Mouse (Mus musculus): Measurements from ENCODE around the gene Gm20388. TPM values are rescaled to one million over a fixed set of nuclear protein-coding genes. Genes with fewer than 3 reads are reported as not detected.

Gm20388 gene
- polyA plus RNA-seq, 1 experiment from 2014 or later: 7.4 TPM

DNA sequence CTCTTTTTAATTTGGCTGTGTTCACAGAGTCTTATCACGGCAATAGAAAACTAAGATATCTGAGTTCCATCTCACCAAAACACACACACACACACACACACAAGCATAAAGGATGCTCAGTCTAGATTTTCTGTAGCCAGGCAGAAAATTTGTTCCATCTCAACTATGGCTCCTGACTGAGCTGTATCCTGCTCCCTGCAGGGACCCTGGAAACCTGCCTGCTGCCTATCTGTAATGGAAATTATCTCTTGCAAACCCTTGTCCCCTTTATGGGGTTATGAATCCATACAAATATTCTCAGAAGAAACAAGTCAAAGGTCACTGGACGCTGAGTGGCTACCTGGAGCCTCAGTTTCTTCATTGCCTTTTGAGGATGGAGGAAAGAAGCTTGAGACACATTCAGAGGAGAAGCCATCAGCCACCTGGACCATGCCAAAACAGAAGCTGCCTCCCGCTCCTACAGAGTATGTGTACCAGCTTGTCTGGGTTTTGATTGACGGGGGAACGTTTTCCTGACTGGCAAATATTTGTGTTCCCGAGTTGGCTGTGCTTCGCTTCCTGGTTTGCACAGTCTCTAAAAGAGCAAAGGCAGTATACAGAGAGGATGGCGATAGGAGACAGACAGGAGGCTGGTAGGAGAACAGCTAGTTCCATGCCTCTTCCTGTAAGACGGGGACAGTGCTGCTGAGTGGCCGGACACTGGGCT is 681.1 kb downstream of the Gm20388 start:
- H3K9ac ChIP-seq (ENCODE audit: low read length): no peak overlapping the region
- WGBS: 45% methylated on average over 10 of the region's 10 CpGs
- no peaks in the 10 kb centered on the region for H3K9me3 ChIP-seq (replicated peaks; ENCODE audit: control insufficient read depth, low read length)
- H3K4me1 ChIP-seq (ENCODE audit: control insufficient read depth, insufficient read depth, low read length): peaks cover 11% of the 10 kb centered on the region
- no peak overlapping the region for H3K4me3 ChIP-seq (replicated peaks; ENCODE audit: low read length)
- peak overlapping the region; percentile 15; the same call in 1 of the 2 replicates for H3K27ac ChIP-seq (ENCODE audit: low read length)
- no peaks in the 10 kb centered on the region for H3K27me3 ChIP-seq (ENCODE audit: control insufficient read depth, insufficient read depth, low read length)
- ATAC-seq (ENCODE audit: insufficient read depth, low FRiP score): no peak
- no peak overlapping the region for H3K4me2 ChIP-seq (ENCODE audit: low read depth, low read length)
- H3K36me3 ChIP-seq (ENCODE audit: control insufficient read depth, insufficient read depth, low read length): no peaks in the 10 kb centered on the region

DNA sequence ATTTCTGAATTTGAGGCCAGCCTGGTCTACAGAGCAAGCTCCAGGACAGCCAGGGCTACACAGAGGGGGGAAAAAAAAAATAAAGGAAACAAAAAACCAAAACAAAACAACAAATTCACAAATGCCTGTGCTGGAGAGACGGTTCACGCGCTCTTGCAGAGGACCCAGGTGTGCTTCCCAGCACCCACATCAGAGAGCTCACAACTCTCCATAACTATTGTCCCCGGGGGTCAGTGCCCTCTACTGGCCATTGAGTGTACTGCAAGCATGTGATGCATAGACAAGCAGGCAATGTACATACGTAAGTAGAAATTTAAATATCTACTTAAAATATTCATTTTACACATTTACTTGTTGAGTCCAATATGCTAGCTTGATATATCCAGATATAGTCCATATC is 683.9 kb downstream of the Gm20388 start:
- no peak for ATAC-seq (ENCODE audit: insufficient read depth, low FRiP score)
- no peaks in the 10 kb centered on the region for H3K9me3 ChIP-seq (replicated peaks; ENCODE audit: control insufficient read depth, low read length)

GRCm38 (mm10) chr8:120595963-120596362 is 685.3 kb downstream of the Gm20388 start:
- Histone ChIP-seq H3K9me3 (replicated peaks; ENCODE audit: control insufficient read depth, low read length) (no peaks in the 10 kb centered on the region), H3K27me3 (ENCODE audit: control insufficient read depth, insufficient read depth, low read length) (no peaks in the 10 kb centered on the region), H3K4me2 (ENCODE audit: low read depth, low read length) (no peak overlapping the region), H3K9ac (ENCODE audit: low read length) (no peak overlapping the region), H3K4me3 (replicated peaks; ENCODE audit: low read length) (no peak overlapping the region), H3K27ac (ENCODE audit: low read length) (no peak overlapping the region), H3K36me3 (ENCODE audit: control insufficient read depth, insufficient read depth, low read length) (no peaks in the 10 kb centered on the region), H3K4me1 (ENCODE audit: control insufficient read depth, insufficient read depth, low read length) (peaks cover 9% of the 10 kb centered on the region)
- WGBS: 16% methylated on average over 5 of the region's 5 CpGs
- ATAC-seq (ENCODE audit: insufficient read depth, low FRiP score): peak; percentile 35; the same call in 1 of the 2 replicates

More for the DNA sequence above, 683.9 kb downstream of the Gm20388 start:
- Histone ChIP-seq H3K4me1 (ENCODE audit: control insufficient read depth, insufficient read depth, low read length) (peaks cover 15% of the 10 kb centered on the region), H3K27ac (ENCODE audit: low read length) (no peak overlapping the region), H3K27me3 (ENCODE audit: control insufficient read depth, insufficient read depth, low read length) (no peaks in the 10 kb centered on the region), H3K36me3 (ENCODE audit: control insufficient read depth, insufficient read depth, low read length) (no peaks in the 10 kb centered on the region), H3K4me2 (ENCODE audit: low read depth, low read length) (no peak overlapping the region), H3K4me3 (replicated peaks; ENCODE audit: low read length) (no peak overlapping the region), H3K9ac (ENCODE audit: low read length) (no peak overlapping the region)
- 92% methylated on average over 5 of the region's 5 CpGs for WGBS

GRCm38 (mm10) chr8:120598579-120598978 is 687.9 kb downstream of the Gm20388 start:
- 16% methylated on average over 24 of the region's 24 CpGs for WGBS
- peak overlapping the region; percentile 22 for H3K4me3 ChIP-seq (replicated peaks; ENCODE audit: low read length)
- no peaks in the 10 kb centered on the region for H3K27me3 ChIP-seq (ENCODE audit: control insufficient read depth, insufficient read depth, low read length)
- peak overlapping the region; percentile 27; the same call in 1 of the 2 replicates for H3K27ac ChIP-seq (ENCODE audit: low read length)
- H3K4me1 ChIP-seq (ENCODE audit: control insufficient read depth, insufficient read depth, low read length): peaks cover 15% of the 10 kb centered on the region
- H3K36me3 ChIP-seq (ENCODE audit: control insufficient read depth, insufficient read depth, low read length): no peaks in the 10 kb centered on the region
- peak overlapping the region; percentile 42; the same call in 1 of the 2 replicates for H3K9ac ChIP-seq (ENCODE audit: low read length)
- no peaks in the 10 kb centered on the region for H3K9me3 ChIP-seq (replicated peaks; ENCODE audit: control insufficient read depth, low read length)
- peak overlapping the region; percentile 49 for H3K4me2 ChIP-seq (ENCODE audit: low read depth, low read length)
- peak; percentile 51 for ATAC-seq (ENCODE audit: insufficient read depth, low FRiP score)

DNA sequence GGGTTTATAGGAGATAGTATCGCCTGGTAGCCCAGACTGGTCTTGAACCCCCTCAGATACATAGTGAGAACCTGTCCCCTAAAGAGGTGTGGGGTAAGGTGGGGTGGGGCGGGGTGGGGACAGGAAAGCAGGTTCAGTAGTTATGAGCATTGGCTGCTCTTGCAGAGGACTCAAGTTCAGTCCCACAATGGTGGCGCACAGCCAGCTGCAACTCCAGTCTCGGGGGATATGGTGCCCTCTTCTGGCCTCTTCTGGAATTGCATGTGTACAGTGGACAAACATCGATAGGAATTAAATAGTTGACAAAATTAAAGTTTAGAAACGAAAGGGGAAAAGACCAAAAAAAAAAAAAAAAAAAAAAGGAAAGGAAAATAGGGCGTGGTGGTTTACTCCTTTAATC is 688.9 kb downstream of the Gm20388 start:
- no peak for ATAC-seq (ENCODE audit: insufficient read depth, low FRiP score)
- H3K27ac ChIP-seq (ENCODE audit: low read length): no peak overlapping the region
- 56% methylated on average over 7 of the region's 7 CpGs for WGBS
- H3K4me3 ChIP-seq (replicated peaks; ENCODE audit: low read length): no peak overlapping the region
- H3K4me2 ChIP-seq (ENCODE audit: low read depth, low read length): no peak overlapping the region
- H3K36me3 ChIP-seq (ENCODE audit: control insufficient read depth, insufficient read depth, low read length): no peaks in the 10 kb centered on the region
- no peaks in the 10 kb centered on the region for H3K9me3 ChIP-seq (replicated peaks; ENCODE audit: control insufficient read depth, low read length)
- peaks cover 15% of the 10 kb centered on the region for H3K4me1 ChIP-seq (ENCODE audit: control insufficient read depth, insufficient read depth, low read length)
- no peak overlapping the region for H3K9ac ChIP-seq (ENCODE audit: low read length)
- H3K27me3 ChIP-seq (ENCODE audit: control insufficient read depth, insufficient read depth, low read length): no peaks in the 10 kb centered on the region

DNA sequence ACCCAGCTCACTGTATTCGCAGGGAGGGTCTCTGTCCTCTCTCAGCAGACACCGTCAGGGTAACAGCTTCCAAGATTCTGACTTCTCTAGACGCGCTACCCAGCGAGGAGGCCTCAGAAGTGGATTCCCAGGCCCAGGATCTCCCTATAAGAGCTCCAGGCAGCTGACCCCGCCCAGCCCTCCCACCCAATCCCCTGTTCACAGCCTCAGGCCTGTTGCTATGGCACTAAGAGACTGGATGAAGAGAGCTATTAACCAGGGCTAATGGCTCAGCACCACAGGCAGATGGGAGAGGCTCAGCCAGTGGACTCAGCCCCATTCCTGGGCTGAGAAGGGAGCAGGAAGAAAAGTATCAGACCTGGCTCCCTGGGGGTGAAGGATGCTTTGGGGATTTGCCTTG is 692.0 kb downstream of the Gm20388 start:
- ATAC-seq (ENCODE audit: insufficient read depth, low FRiP score): peak; percentile 22; the same call in 1 of the 2 replicates
- Histone ChIP-seq H3K27ac (ENCODE audit: low read length) (no peak overlapping the region), H3K4me2 (ENCODE audit: low read depth, low read length) (no peak overlapping the region), H3K4me1 (ENCODE audit: control insufficient read depth, insufficient read depth, low read length) (peaks cover 15% of the 10 kb centered on the region), H3K36me3 (ENCODE audit: control insufficient read depth, insufficient read depth, low read length) (no peaks in the 10 kb centered on the region), H3K9me3 (replicated peaks; ENCODE audit: control insufficient read depth, low read length) (no peaks in the 10 kb centered on the region), H3K9ac (ENCODE audit: low read length) (no peak overlapping the region), H3K27me3 (ENCODE audit: control insufficient read depth, insufficient read depth, low read length) (no peaks in the 10 kb centered on the region), H3K4me3 (replicated peaks; ENCODE audit: low read length) (no peak overlapping the region)
- WGBS: 36% methylated on average over 6 of the region's 6 CpGs

DNA sequence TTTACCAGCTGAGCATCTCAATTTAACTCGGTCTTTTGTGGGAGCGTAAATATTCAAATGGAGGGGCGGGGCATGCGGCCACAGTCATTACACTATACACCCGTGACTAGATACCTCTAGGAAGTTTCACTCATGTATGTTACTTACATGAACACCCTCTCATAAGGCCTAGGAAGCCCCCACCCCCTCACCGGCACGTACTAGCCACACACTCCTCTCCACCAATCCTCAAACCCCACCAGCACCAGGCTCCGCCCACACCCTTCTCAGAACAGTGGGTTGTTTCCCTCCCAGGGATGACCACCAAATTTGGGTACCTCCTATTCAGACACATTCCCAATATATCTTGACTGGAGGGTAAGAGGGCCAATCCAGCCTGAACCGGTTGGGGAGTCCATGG is 696.8 kb downstream of the Gm20388 start:
- Histone ChIP-seq H3K4me1 (ENCODE audit: control insufficient read depth, insufficient read depth, low read length) (peaks cover 5% of the 10 kb centered on the region), H3K36me3 (ENCODE audit: control insufficient read depth, insufficient read depth, low read length) (no peaks in the 10 kb centered on the region), H3K9me3 (replicated peaks; ENCODE audit: control insufficient read depth, low read length) (no peaks in the 10 kb centered on the region), H3K4me2 (ENCODE audit: low read depth, low read length) (no peak overlapping the region), H3K27ac (ENCODE audit: low read length) (no peak overlapping the region), H3K4me3 (replicated peaks; ENCODE audit: low read length) (no peak overlapping the region), H3K27me3 (ENCODE audit: control insufficient read depth, insufficient read depth, low read length) (no peaks in the 10 kb centered on the region), H3K9ac (ENCODE audit: low read length) (no peak overlapping the region)
- 84% methylated on average over 9 of the region's 9 CpGs for WGBS
- ATAC-seq (ENCODE audit: insufficient read depth, low FRiP score): no peak

DNA sequence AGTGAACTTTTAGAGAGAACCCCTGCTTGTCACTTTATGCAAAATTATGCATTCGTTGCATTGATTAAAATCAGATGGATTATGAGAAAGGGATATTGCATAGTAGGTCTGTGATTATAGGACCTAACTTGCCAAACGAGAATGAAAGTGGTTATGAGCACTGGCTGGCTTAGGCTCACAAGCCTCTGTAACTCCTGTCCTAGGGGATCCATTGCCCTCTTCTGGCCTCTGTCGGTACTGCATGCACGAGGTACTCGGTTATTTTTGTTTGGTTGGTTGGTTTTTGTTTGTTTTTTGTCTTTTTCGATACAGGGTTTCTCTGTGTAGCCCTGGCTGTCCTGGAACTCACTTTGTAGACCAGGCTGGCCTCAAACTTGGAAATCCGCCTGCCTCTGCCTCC is 697.2 kb downstream of the Gm20388 start:
- WGBS: 9% methylated on average over 7 of the region's 7 CpGs
- no peak overlapping the region for H3K4me3 ChIP-seq (replicated peaks; ENCODE audit: low read length)
- no peak overlapping the region for H3K9ac ChIP-seq (ENCODE audit: low read length)
- H3K27me3 ChIP-seq (ENCODE audit: control insufficient read depth, insufficient read depth, low read length): no peaks in the 10 kb centered on the region
- H3K27ac ChIP-seq (ENCODE audit: low read length): no peak overlapping the region
- no peaks in the 10 kb centered on the region for H3K9me3 ChIP-seq (replicated peaks; ENCODE audit: control insufficient read depth, low read length)
- no peak overlapping the region for H3K4me2 ChIP-seq (ENCODE audit: low read depth, low read length)
- no peaks in the 10 kb centered on the region for H3K36me3 ChIP-seq (ENCODE audit: control insufficient read depth, insufficient read depth, low read length)
- peaks cover under 1% of the 10 kb centered on the region for H3K4me1 ChIP-seq (ENCODE audit: control insufficient read depth, insufficient read depth, low read length)
- ATAC-seq (ENCODE audit: insufficient read depth, low FRiP score): no peak

GRCm38 (mm10) chr8:120610824-120611223 is 700.2 kb downstream of the Gm20388 start:
- H3K4me3 ChIP-seq (replicated peaks; ENCODE audit: low read length): no peak overlapping the region
- no peaks in the 10 kb centered on the region for H3K36me3 ChIP-seq (ENCODE audit: control insufficient read depth, insufficient read depth, low read length)
- no peaks in the 10 kb centered on the region for H3K9me3 ChIP-seq (replicated peaks; ENCODE audit: control insufficient read depth, low read length)
- H3K27ac ChIP-seq (ENCODE audit: low read length): no peak overlapping the region
- H3K27me3 ChIP-seq (ENCODE audit: control insufficient read depth, insufficient read depth, low read length): no peaks in the 10 kb centered on the region
- no peak overlapping the region for H3K4me2 ChIP-seq (ENCODE audit: low read depth, low read length)
- WGBS: 88% methylated on average over 6 of the region's 6 CpGs
- ATAC-seq (ENCODE audit: insufficient read depth, low FRiP score): no peak
- H3K9ac ChIP-seq (ENCODE audit: low read length): no peak overlapping the region
- H3K4me1 ChIP-seq (ENCODE audit: control insufficient read depth, insufficient read depth, low read length): no peaks in the 10 kb centered on the region
